Mouse (Mus musculus): ENCODE measurements around the gene Gnat3. TPM values are rescaled to one million over a fixed set of nuclear protein-coding genes. Genes with fewer than 3 reads are reported as not detected.
"Not testable (repeated sequence)": the region's sequence is repeated elsewhere in the genome, so short reads cannot be mapped to it uniquely, and the experiment has no call there.

The Gnat3 gene
- total RNA-seq (2014; rRNA removed): not detected in 2 replicates
- not detected in 2 replicates for polyA plus RNA-seq (2015; fragmentation: Nextera tagmentation; extraction: Ambion mirVana)

DNA sequence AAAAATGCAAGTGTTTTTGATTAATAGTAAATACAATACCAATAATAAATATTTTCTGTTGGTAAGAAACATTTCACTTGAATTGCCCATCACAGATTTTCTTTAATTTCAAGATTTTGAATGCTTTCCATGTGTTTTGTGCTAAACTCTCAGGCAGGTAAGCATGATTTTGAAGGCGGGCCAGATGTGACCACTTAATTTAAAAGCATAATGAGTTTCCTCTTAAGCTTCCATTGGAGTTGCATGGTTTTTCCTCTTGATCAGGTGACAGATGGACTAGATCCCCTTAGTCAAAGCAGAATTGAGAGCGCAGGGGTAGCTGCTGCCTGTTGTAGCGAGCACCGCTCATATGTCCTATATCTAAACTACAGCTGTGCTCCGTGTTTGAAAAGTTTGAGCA lies at the start of gene Gnat3:
Gnat3 (plus strand) TSS at position 301 of the 400 bp plus-strand sequence.
- TF ChIP-seq CTCF (IDR thresholded peaks at IDR 0.05; ENCODE audit: low read depth): no peak
- Histone ChIP-seq H3K9me3 (ENCODE audit: low read length) (no peaks in the 10 kb centered on the region), H3K27me3 (ENCODE audit: insufficient read depth, low read length) (no peaks in the 10 kb centered on the region), H3K36me3 (ENCODE audit: insufficient read depth) (no peaks in the 10 kb centered on the region), H3K4me3 (ENCODE audit: low read depth, low read length) (no peak within 1 kb of the TSS), H3K4me2 (ENCODE audit: low read depth) (no peak within 1 kb of the TSS), H3K9ac (no peak within 1 kb of the TSS), H3K27ac (ENCODE audit: low read depth, low read length) (no peak within 1 kb of the TSS), H3K4me1 (ENCODE audit: insufficient read depth) (no peaks in the 10 kb centered on the region)
- ATAC-seq (no peak), DNase-seq (no peak)
- 89% methylated on average over 5 of the region's 5 CpGs for WGBS

- H3K4me1 ChIP-seq (ENCODE audit: insufficient read depth): no peaks in the 10 kb centered on the region
- TF ChIP-seq CTCF (IDR thresholded peaks at IDR 0.05; ENCODE audit: low read depth): no peak
- H3K9ac ChIP-seq: no peak overlapping the region
- no peak overlapping the region for H3K4me2 ChIP-seq (ENCODE audit: low read depth)
- no peak overlapping the region for H3K4me3 ChIP-seq (ENCODE audit: low read depth, low read length)
- 85% methylated on average over 5 of the region's 5 CpGs for WGBS
- H3K36me3 ChIP-seq (ENCODE audit: insufficient read depth): no peaks in the 10 kb centered on the region
- no peaks in the 10 kb centered on the region for H3K27me3 ChIP-seq (ENCODE audit: insufficient read depth, low read length)
- ATAC-seq (no peak), DNase-seq (no peak)
- H3K9me3 ChIP-seq (ENCODE audit: low read length): no peaks in the 10 kb centered on the region
- H3K27ac ChIP-seq (ENCODE audit: low read depth, low read length): no peak overlapping the region
These were observed 43.4 kb upstream of the Gnat3 start for GRCm38 (mm10) chr5:17918966-17919365.

DNA sequence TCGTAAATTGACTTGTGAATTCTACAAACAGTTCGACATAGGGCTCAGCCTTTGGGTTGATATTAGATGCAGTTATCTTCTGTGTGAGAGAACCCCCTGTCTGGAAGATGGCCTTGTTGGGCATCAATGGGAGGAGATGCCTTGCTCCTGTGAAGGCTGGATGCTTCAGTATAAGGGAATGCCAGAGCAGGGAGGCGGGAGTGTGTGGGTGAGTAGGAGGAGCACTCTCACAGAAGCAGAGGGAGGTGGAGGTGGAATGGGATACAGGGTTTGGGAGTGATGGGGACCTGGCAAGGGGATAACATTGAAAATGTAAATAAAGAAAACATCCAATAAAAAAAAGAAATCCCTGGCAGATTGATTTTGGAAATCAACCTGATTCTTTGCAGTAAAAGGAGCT lies 38.7 kb upstream of the Gnat3 start:
- Histone ChIP-seq H3K4me2 (ENCODE audit: low read depth) (no peak overlapping the region), H3K36me3 (ENCODE audit: insufficient read depth) (no peaks in the 10 kb centered on the region), H3K27ac (ENCODE audit: low read depth, low read length) (no peak overlapping the region), H3K4me1 (ENCODE audit: insufficient read depth) (no peaks in the 10 kb centered on the region), H3K9ac (no peak overlapping the region), H3K9me3 (ENCODE audit: low read length) (no peaks in the 10 kb centered on the region), H3K27me3 (ENCODE audit: insufficient read depth, low read length) (no peaks in the 10 kb centered on the region), H3K4me3 (ENCODE audit: low read depth, low read length) (no peak overlapping the region)
- ATAC-seq: no peak
- WGBS: 92% methylated on average over 3 of the region's 3 CpGs
- no peak for TF ChIP-seq CTCF (IDR thresholded peaks at IDR 0.05; ENCODE audit: low read depth)
- no peak for DNase-seq

GRCm38 (mm10) chr5:17924085-17924518 lies 38.2 kb upstream of the Gnat3 start:
- H3K4me1 ChIP-seq (ENCODE audit: insufficient read depth): no peaks in the 10 kb centered on the region
- WGBS: 65% methylated on average over 2 of the region's 2 CpGs
- H3K4me2 ChIP-seq (ENCODE audit: low read depth): no peak overlapping the region
- H3K36me3 ChIP-seq (ENCODE audit: insufficient read depth): no peaks in the 10 kb centered on the region
- no peaks in the 10 kb centered on the region for H3K9me3 ChIP-seq (ENCODE audit: low read length)
- no peak for TF ChIP-seq CTCF (IDR thresholded peaks at IDR 0.05; ENCODE audit: low read depth)
- H3K27ac ChIP-seq (ENCODE audit: low read depth, low read length): no peak overlapping the region
- no peak overlapping the region for H3K4me3 ChIP-seq (ENCODE audit: low read depth, low read length)
- no peak for ATAC-seq
- no peak for DNase-seq
- H3K9ac ChIP-seq: no peak overlapping the region
- no peaks in the 10 kb centered on the region for H3K27me3 ChIP-seq (ENCODE audit: insufficient read depth, low read length)

- Histone ChIP-seq H3K36me3 (ENCODE audit: insufficient read depth) (no peaks in the 10 kb centered on the region), H3K4me2 (ENCODE audit: low read depth) (no peak overlapping the region), H3K9ac (no peak overlapping the region), H3K27ac (ENCODE audit: low read depth, low read length) (no peak overlapping the region), H3K4me3 (ENCODE audit: low read depth, low read length) (no peak overlapping the region), H3K27me3 (ENCODE audit: insufficient read depth, low read length) (no peaks in the 10 kb centered on the region), H3K4me1 (ENCODE audit: insufficient read depth) (no peaks in the 10 kb centered on the region), H3K9me3 (ENCODE audit: low read length) (no peaks in the 10 kb centered on the region)
- ATAC-seq (no peak; the same call in 1 of the 2 replicates), DNase-seq (no peak)
- 26% methylated on average over 4 of the region's 4 CpGs for WGBS
- no peak for TF ChIP-seq CTCF (IDR thresholded peaks at IDR 0.05; ENCODE audit: low read depth)
These were observed 33.9 kb upstream of the Gnat3 start for GRCm38 (mm10) chr5:17928471-17928870.

GRCm38 (mm10) chr5:17929006-17929567 lies 33.3 kb upstream of the Gnat3 start:
- WGBS: 52% methylated on average over 7 of the region's 7 CpGs
- no peak for TF ChIP-seq CTCF (IDR thresholded peaks at IDR 0.05; ENCODE audit: low read depth)
- ATAC-seq: no peak
- Histone ChIP-seq H3K4me3 (ENCODE audit: low read depth, low read length) (no peak overlapping the region), H3K9me3 (ENCODE audit: low read length) (no peaks in the 10 kb centered on the region), H3K9ac (no peak overlapping the region), H3K4me2 (ENCODE audit: low read depth) (no peak overlapping the region), H3K27me3 (ENCODE audit: insufficient read depth, low read length) (no peaks in the 10 kb centered on the region), H3K36me3 (ENCODE audit: insufficient read depth) (no peaks in the 10 kb centered on the region), H3K4me1 (ENCODE audit: insufficient read depth) (no peaks in the 10 kb centered on the region), H3K27ac (ENCODE audit: low read depth, low read length) (no peak overlapping the region)
- no peak for DNase-seq

GRCm38 (mm10) chr5:17931588-17931987 lies 30.8 kb upstream of the Gnat3 start:
- not testable (repeated sequence) for H3K4me2 ChIP-seq (ENCODE audit: low read depth); H3K9ac ChIP-seq; ATAC-seq; H3K4me1 ChIP-seq (ENCODE audit: insufficient read depth); H3K27ac ChIP-seq (ENCODE audit: low read depth, low read length); H3K27me3 ChIP-seq (ENCODE audit: insufficient read depth, low read length); H3K36me3 ChIP-seq (ENCODE audit: insufficient read depth); H3K4me3 ChIP-seq (ENCODE audit: low read depth, low read length); H3K9me3 ChIP-seq (ENCODE audit: low read length); DNase-seq
- WGBS: 94% methylated on average over 2 of the region's 2 CpGs

All from forebrain, postnatal 0 days (tissue).